Mouse (Mus musculus) stomach, embryonic 15.5 days (tissue): ENCODE measurements at regions not wholly inside any gene's neighbourhood (a gene's known extent, or its start where the extent isn't known, plus 50 kb on each side); places are given as distances from the start of the nearest gene placed in this dataset.

Experiments used
- ATAC-seq: fragments of 200-750 bp; cut with Nextera tagmentation; 2 replicates; pipeline ENCODE4 v1.8.0; 2017; ENCODE audit warnings: low read depth, moderate number of reproducible peaks, moderate TSS enrichment; ENCODE audit not compliant: insufficient read depth, low FRiP score
- H3K27ac ChIP-seq: fragments of 300-500 bp; sonication (generic); 2 replicates; pipeline ENCODE4 v1.5.1; 2015; ENCODE audit warnings: mild to moderate bottlenecking, inconsistent platforms
- H3K27me3 ChIP-seq: fragments of 300-500 bp; sonication (generic); replicated peaks from 2 replicates; pipeline ENCODE4 v1.6.1; 2015; ENCODE audit warnings: inconsistent platforms
- H3K36me3 ChIP-seq: fragments of 300-500 bp; sonication (generic); 2 replicates; pipeline ENCODE4 v1.6.1; 2015; ENCODE audit warnings: inconsistent platforms
- H3K4me1 ChIP-seq: fragments of 300-500 bp; sonication (generic); 2 replicates; pipeline ENCODE4 v1.6.1; 2015; ENCODE audit warnings: inconsistent platforms
- H3K4me2 ChIP-seq: fragments of 300-500 bp; sonication (generic); 2 replicates; pipeline ENCODE4 v1.6.1; 2015; ENCODE audit warnings: mild to moderate bottlenecking, inconsistent platforms
- H3K4me3 ChIP-seq: fragments of 300-500 bp; sonication (generic); replicated peaks from 2 replicates; pipeline ENCODE4 v1.5.1; 2015; ENCODE audit warnings: inconsistent platforms
- H3K9ac ChIP-seq: fragments of 300-500 bp; sonication (generic); 2 replicates; pipeline ENCODE4 v1.6.1; 2015; ENCODE audit warnings: inconsistent platforms
- H3K9me3 ChIP-seq: fragments of 300-500 bp; sonication (generic); 2 replicates; pipeline ENCODE4 v1.6.1; 2016; ENCODE audit warnings: inconsistent platforms
- WGBS: fragments of 180-500 bp; shearing (Covaris S2); methylation state at CpG from one replicate; pipeline ENCODE4 v1.1.7; 2015; 5-methylcytosine and 5-hydroxymethylcytosine counted together

- no peak overlapping the region for H3K4me3 ChIP-seq
- no peak overlapping the region for H3K27ac ChIP-seq
- H3K9me3 ChIP-seq, result no peaks in the 10 kb centered on the region
- no peaks in the 10 kb centered on the region for H3K36me3 ChIP-seq
- ATAC-seq, result no peak
- H3K27me3 ChIP-seq, result no peaks in the 10 kb centered on the region
- H3K4me2 ChIP-seq, result no peak overlapping the region
- WGBS, result 76% methylated on average over 6 of the region's 6 CpGs
- H3K9ac ChIP-seq, result no peak overlapping the region
- H3K4me1 ChIP-seq, result no peaks in the 10 kb centered on the region
Observed at GRCm38 (mm10) chr5:106313874-106314273, 144.1 kb downstream of the Barhl2 start.

- H3K4me1 ChIP-seq, result no peaks in the 10 kb centered on the region
- H3K36me3 ChIP-seq, result no peaks in the 10 kb centered on the region
- no peak overlapping the region for H3K4me2 ChIP-seq
- H3K9ac ChIP-seq, result no peak overlapping the region
- no peaks in the 10 kb centered on the region for H3K27me3 ChIP-seq
- no peak overlapping the region for H3K4me3 ChIP-seq
- no peak overlapping the region for H3K27ac ChIP-seq
- no peaks in the 10 kb centered on the region for H3K9me3 ChIP-seq
- no peak for ATAC-seq
- 45% methylated on average over 4 of the region's 4 CpGs for WGBS
Observed at GRCm38 (mm10) chr5:106301372-106301771, 156.6 kb downstream of the Barhl2 start.

GRCm38 (mm10) chr5:106296721-106297120 lies 161.2 kb downstream of the Barhl2 start:
- H3K9me3 ChIP-seq, result no peaks in the 10 kb centered on the region
- no peak overlapping the region for H3K4me2 ChIP-seq
- H3K9ac ChIP-seq, result no peak overlapping the region
- no peak overlapping the region for H3K4me3 ChIP-seq
- H3K4me1 ChIP-seq, result no peaks in the 10 kb centered on the region
- 20% methylated on average over 6 of the region's 6 CpGs for WGBS
- no peaks in the 10 kb centered on the region for H3K27me3 ChIP-seq
- no peak; the same call in 1 of the 2 replicates for ATAC-seq
- no peak overlapping the region for H3K27ac ChIP-seq
- H3K36me3 ChIP-seq, result no peaks in the 10 kb centered on the region

GRCm38 (mm10) chr5:106295993-106296392 lies 162.0 kb downstream of the Barhl2 start:
- Histone ChIP-seq H3K9ac (no peak overlapping the region), H3K4me3 (no peak overlapping the region), H3K27me3 (no peaks in the 10 kb centered on the region), H3K36me3 (no peaks in the 10 kb centered on the region), H3K27ac (no peak overlapping the region), H3K4me2 (no peak overlapping the region), H3K4me1 (no peaks in the 10 kb centered on the region), H3K9me3 (no peaks in the 10 kb centered on the region)
- 76% methylated on average over 2 of the region's 2 CpGs for WGBS
- ATAC-seq, result no peak

- no peaks in the 10 kb centered on the region for H3K36me3 ChIP-seq
- 27% methylated on average over 3 of the region's 3 CpGs for WGBS
Observed at GRCm38 (mm10) chr5:106295538-106295937, 162.4 kb downstream of the Barhl2 start.

GRCm38 (mm10) chr5:106292387-106293229 lies 165.4 kb downstream of the Barhl2 start:
- no peak overlapping the region for H3K4me3 ChIP-seq
- WGBS, result 31% methylated on average over 16 of the region's 16 CpGs
- peak; percentile 31; the same call in 1 of the 2 replicates for ATAC-seq
- H3K27ac ChIP-seq, result no peak overlapping the region
- no peaks in the 10 kb centered on the region for H3K36me3 ChIP-seq
- H3K4me2 ChIP-seq, result no peak overlapping the region
- no peaks in the 10 kb centered on the region for H3K4me1 ChIP-seq
- no peaks in the 10 kb centered on the region for H3K9me3 ChIP-seq
- no peak overlapping the region for H3K9ac ChIP-seq
- no peaks in the 10 kb centered on the region for H3K27me3 ChIP-seq

More at GRCm38 (mm10) chr5:106295538-106295937, 162.4 kb downstream of the Barhl2 start:
- no peak overlapping the region for H3K4me2 ChIP-seq
- no peak overlapping the region for H3K4me3 ChIP-seq
- H3K27ac ChIP-seq, result no peak overlapping the region
- H3K27me3 ChIP-seq, result no peaks in the 10 kb centered on the region
- H3K9ac ChIP-seq, result no peak overlapping the region
- H3K9me3 ChIP-seq, result no peaks in the 10 kb centered on the region
- no peak for ATAC-seq
- no peaks in the 10 kb centered on the region for H3K4me1 ChIP-seq

GRCm38 (mm10) chr5:106285152-106285551 lies 172.8 kb downstream of the Barhl2 start:
- H3K9me3 ChIP-seq, result no peaks in the 10 kb centered on the region
- ATAC-seq, result no peak
- no peak overlapping the region for H3K9ac ChIP-seq
- H3K36me3 ChIP-seq, result no peaks in the 10 kb centered on the region
- no peak overlapping the region for H3K4me2 ChIP-seq
- H3K27me3 ChIP-seq, result no peaks in the 10 kb centered on the region
- WGBS, result 18% methylated on average over 4 of the region's 4 CpGs
- no peaks in the 10 kb centered on the region for H3K4me1 ChIP-seq
- no peak overlapping the region for H3K4me3 ChIP-seq
- no peak overlapping the region for H3K27ac ChIP-seq

- Histone ChIP-seq H3K9ac (no peak overlapping the region), H3K36me3 (no peaks in the 10 kb centered on the region), H3K4me3 (no peak overlapping the region), H3K27me3 (no peaks in the 10 kb centered on the region), H3K27ac (no peak overlapping the region), H3K9me3 (no peaks in the 10 kb centered on the region), H3K4me1 (no peaks in the 10 kb centered on the region), H3K4me2 (no peak overlapping the region)
- no peak for ATAC-seq
- 20% methylated on average over 9 of the region's 9 CpGs for WGBS
Observed at GRCm38 (mm10) chr5:106284731-106285130, 173.2 kb downstream of the Barhl2 start.

- Histone ChIP-seq H3K4me2 (no peak overlapping the region), H3K4me1 (no peaks in the 10 kb centered on the region), H3K36me3 (no peaks in the 10 kb centered on the region), H3K9me3 (no peaks in the 10 kb centered on the region), H3K27me3 (no peaks in the 10 kb centered on the region), H3K27ac (no peak overlapping the region), H3K4me3 (no peak overlapping the region), H3K9ac (no peak overlapping the region)
- no peak for ATAC-seq
- 46% methylated on average over 9 of the region's 9 CpGs for WGBS
Observed at GRCm38 (mm10) chr5:106282646-106283045, 175.3 kb downstream of the Barhl2 start.

- Histone ChIP-seq H3K27ac (no peak overlapping the region), H3K27me3 (no peaks in the 10 kb centered on the region), H3K4me3 (no peak overlapping the region), H3K4me2 (no peak overlapping the region), H3K9me3 (no peaks in the 10 kb centered on the region), H3K9ac (no peak overlapping the region), H3K4me1 (no peaks in the 10 kb centered on the region), H3K36me3 (no peaks in the 10 kb centered on the region)
- ATAC-seq, result no peak
- WGBS, result 85% methylated on average over 8 of the region's 8 CpGs
Observed at GRCm38 (mm10) chr5:106277786-106278185, 180.2 kb downstream of the Barhl2 start.

- Histone ChIP-seq H3K9ac (no peak overlapping the region), H3K27ac (no peak overlapping the region), H3K4me1 (no peaks in the 10 kb centered on the region), H3K9me3 (no peaks in the 10 kb centered on the region), H3K4me2 (no peak overlapping the region), H3K36me3 (no peaks in the 10 kb centered on the region), H3K27me3 (no peaks in the 10 kb centered on the region), H3K4me3 (no peak overlapping the region)
- WGBS, result 76% methylated on average over 9 of the region's 9 CpGs
- ATAC-seq, result no peak
Observed at GRCm38 (mm10) chr5:106277231-106277630, 180.7 kb downstream of the Barhl2 start.

- no peak for ATAC-seq
- Histone ChIP-seq H3K4me1 (no peaks in the 10 kb centered on the region), H3K27me3 (no peaks in the 10 kb centered on the region), H3K9ac (no peak overlapping the region), H3K36me3 (no peaks in the 10 kb centered on the region), H3K4me2 (no peak overlapping the region), H3K9me3 (no peaks in the 10 kb centered on the region), H3K4me3 (no peak overlapping the region), H3K27ac (no peak overlapping the region)
- WGBS, result 16% methylated on average over 2 of the region's 2 CpGs
Observed at GRCm38 (mm10) chr5:106276186-106276585, 181.8 kb downstream of the Barhl2 start.
